Mouse (Mus musculus): ENCODE results near the gene Mdfi.

Mdfi gene

GRCm38 (mm10) chr17:47802806-47803205 is 31.7 kb downstream of the Mdfi start:
- no peak for DNase-seq (ENCODE audit: low read depth, low spot score)

GRCm38 (mm10) chr17:47797383-47797782 is 37.1 kb downstream of the Mdfi start:
- no peak for DNase-seq (ENCODE audit: low read depth, low spot score)

GRCm38 (mm10) chr17:47796968-47797367 is 37.5 kb downstream of the Mdfi start:
- DNase-seq (ENCODE audit: low read depth, low spot score) = no peak

GRCm38 (mm10) chr17:47796156-47796816 is 38.2 kb downstream of the Mdfi start:
- no peak for DNase-seq (ENCODE audit: low read depth, low spot score)

- no peak for DNase-seq (ENCODE audit: low read depth, low spot score)
Observed at GRCm38 (mm10) chr17:47795446-47795845, 39.0 kb downstream of the Mdfi start.

GRCm38 (mm10) chr17:47793377-47793776 is 41.1 kb downstream of the Mdfi start:
- DNase-seq (ENCODE audit: low read depth, low spot score) = peak; percentile 16

- no peak for DNase-seq (ENCODE audit: low read depth, low spot score)
Observed at GRCm38 (mm10) chr17:47792098-47792863, 42.2 kb downstream of the Mdfi start.

- no peak for DNase-seq (ENCODE audit: low read depth, low spot score)
Observed at GRCm38 (mm10) chr17:47788996-47789395, 45.5 kb downstream of the Mdfi start.

GRCm38 (mm10) chr17:47788306-47788705 is 46.2 kb downstream of the Mdfi start:
- no peak for DNase-seq (ENCODE audit: low read depth, low spot score)

- DNase-seq (ENCODE audit: low read depth, low spot score) = no peak
Observed at GRCm38 (mm10) chr17:47787632-47788031, 46.9 kb downstream of the Mdfi start.

GRCm38 (mm10) chr17:47784411-47784810 is 50.1 kb downstream of the Mdfi start:
- no peak for DNase-seq (ENCODE audit: low read depth, low spot score)

- peak; percentile 24 for DNase-seq (ENCODE audit: low read depth, low spot score)
Observed at GRCm38 (mm10) chr17:47783445-47784223, 50.9 kb downstream of the Mdfi start.

- no peak for DNase-seq (ENCODE audit: low read depth, low spot score)
Observed at GRCm38 (mm10) chr17:47782486-47782885, 52.0 kb downstream of the Mdfi start.

- no peak for DNase-seq (ENCODE audit: low read depth, low spot score)
Observed at GRCm38 (mm10) chr17:47780470-47780869, 54.0 kb downstream of the Mdfi start.

- DNase-seq (ENCODE audit: low read depth, low spot score) = no peak
Observed at GRCm38 (mm10) chr17:47777141-47777540, 57.4 kb downstream of the Mdfi start.

GRCm38 (mm10) chr17:47773604-47774003 is 60.9 kb downstream of the Mdfi start:
- no peak for DNase-seq (ENCODE audit: low read depth, low spot score)

- DNase-seq (ENCODE audit: low read depth, low spot score) = no peak
Observed at GRCm38 (mm10) chr17:47769389-47770299, 64.8 kb downstream of the Mdfi start.

GRCm38 (mm10) chr17:47768707-47769276 is 65.7 kb downstream of the Mdfi start:
- DNase-seq (ENCODE audit: low read depth, low spot score) = no peak

- DNase-seq (ENCODE audit: low read depth, low spot score) = no peak
Observed at GRCm38 (mm10) chr17:47767456-47768141, 66.9 kb downstream of the Mdfi start.

- no peak for DNase-seq (ENCODE audit: low read depth, low spot score)
Observed at GRCm38 (mm10) chr17:47767081-47767455, 67.4 kb downstream of the Mdfi start.

All from telencephalon, adult 2 months (tissue).